Mouse (Mus musculus) kidney, adult 2 months (tissue): Measurements from ENCODE around the gene Ttc6. TPM values are rescaled to one million over a fixed set of nuclear protein-coding genes. Genes with fewer than 3 reads are reported as not detected.

Experiments
- DNase-seq: peaks from one replicate; pipeline ENCODE4 v3.0.0; 2021
- H3K27ac ChIP-seq: fragments of 200-500 bp; 2 replicates; pipeline ENCODE4 v1.5.1; 2012; ENCODE audit warnings: low read depth, low read length, control low read depth, inconsistent platforms; ENCODE audit not compliant: insufficient read depth
- H3K27me3 ChIP-seq: fragments of 200-500 bp; replicated peaks from 2 replicates; pipeline ENCODE4 v1.6.1; 2012; ENCODE audit warnings: mild to moderate bottlenecking, moderate library complexity, low read length, inconsistent platforms; ENCODE audit not compliant: control insufficient read depth, insufficient read depth
- H3K36me3 ChIP-seq: fragments of 200-500 bp; 2 replicates; pipeline ENCODE4 v1.6.1; 2012; ENCODE audit warnings: mild to moderate bottlenecking, moderate library complexity, low read length, inconsistent platforms; ENCODE audit not compliant: control insufficient read depth, insufficient read depth
- H3K4me1 ChIP-seq: fragments of 200-500 bp; 2 replicates; pipeline ENCODE4 v1.6.1; 2011; ENCODE audit warnings: low read length; ENCODE audit not compliant: control insufficient read depth, insufficient read depth
- H3K4me3 ChIP-seq: fragments of 200-500 bp; 2 replicates; pipeline ENCODE4 v1.5.1; 2011; ENCODE audit warnings: mild to moderate bottlenecking, low read depth, low read length, control low read depth; ENCODE audit not compliant: insufficient read depth
- CTCF ChIP-seq: fragments of 200-500 bp; conservative IDR thresholded peaks from 2 replicates; pipeline ENCODE4 v1.5.1; 2011; ENCODE audit warnings: low read depth, mild to moderate bottlenecking, control low read depth, low read length, moderate library complexity, mixed read lengths; ENCODE audit not compliant: insufficient read depth, insufficient read length
- POLR2A ChIP-seq: fragments of 200-500 bp; IDR thresholded peaks from one replicate; pipeline ENCODE4 v1.6.1; 2011; ENCODE audit warnings: low read depth, low read length, control low read depth
- WGBS: fragments of 180-500 bp; shearing (Covaris S2); methylation state at CpG from one replicate; pipeline ENCODE4 v1.1.7; 2018; 5-methylcytosine and 5-hydroxymethylcytosine counted together
- polyA plus RNA-seq: library from polyadenylated mRNA; depleted of rRNA; stranded (reverse); fragments of >200 nt; gene quantifications from 2 replicates; pipeline ENCODE4 v1.2.3, GENCODE M21; 2012

The Ttc6 gene
- polyA plus RNA-seq, 1 experiment = 0.02 TPM

- H3K4me1 ChIP-seq = no peaks in the 10 kb centered on the region
- peaks cover 14% of the 10 kb centered on the region for H3K27me3 ChIP-seq
- 5% methylated on average over 25 of the region's 25 CpGs for WGBS
- no peak for DNase-seq
- H3K4me3 ChIP-seq = no peak overlapping the region
- TF ChIP-seq POLR2A = no peak
- no peak for TF ChIP-seq CTCF
- no peaks in the 10 kb centered on the region for H3K36me3 ChIP-seq
- no peak overlapping the region for H3K27ac ChIP-seq
Observed at GRCm38 (mm10) chr12:57536056-57536908, 27.6 kb upstream of the Ttc6 start.

GRCm38 (mm10) chr12:57536909-57537670 lies 26.8 kb upstream of the Ttc6 start:
- Histone ChIP-seq H3K36me3 (no peaks in the 10 kb centered on the region), H3K27me3 (peaks cover 16% of the 10 kb centered on the region), H3K4me1 (no peaks in the 10 kb centered on the region), H3K27ac (no peak overlapping the region), H3K4me3 (no peak overlapping the region)
- DNase-seq = no peak
- 10% methylated on average over 11 of the region's 11 CpGs for WGBS
- no peak for TF ChIP-seq CTCF
- no peak for TF ChIP-seq POLR2A

GRCm38 (mm10) chr12:57537791-57538587 lies 25.9 kb upstream of the Ttc6 start:
- TF ChIP-seq POLR2A (no peak), CTCF (no peak)
- H3K4me1 ChIP-seq = no peaks in the 10 kb centered on the region
- no peak overlapping the region for H3K27ac ChIP-seq
- whole genome bisulfite sequencing = 10% methylated on average over 21 of the region's 21 CpGs
- H3K4me3 ChIP-seq = no peak overlapping the region
- no peak for DNase-seq
- H3K27me3 ChIP-seq = peaks cover 23% of the 10 kb centered on the region
- no peaks in the 10 kb centered on the region for H3K36me3 ChIP-seq

GRCm38 (mm10) chr12:57538588-57539550 lies 25.0 kb upstream of the Ttc6 start:
- Histone ChIP-seq H3K4me1 (no peaks in the 10 kb centered on the region), H3K36me3 (no peaks in the 10 kb centered on the region), H3K27ac (no peak overlapping the region), H3K4me3 (no peak overlapping the region; the same call in 1 of the 2 replicates), H3K27me3 (peaks cover 26% of the 10 kb centered on the region)
- TF ChIP-seq CTCF = no peak
- no peak for TF ChIP-seq POLR2A
- DNase-seq = peak; percentile 72
- WGBS = 3% methylated on average over 63 of the region's 63 CpGs

- WGBS = 6% methylated on average over 10 of the region's 10 CpGs
- no peak overlapping the region for H3K27ac ChIP-seq
- H3K4me3 ChIP-seq = no peak overlapping the region
- TF ChIP-seq CTCF (no peak), POLR2A (no peak)
- no peaks in the 10 kb centered on the region for H3K4me1 ChIP-seq
- no peak for DNase-seq
- H3K27me3 ChIP-seq = peaks cover 26% of the 10 kb centered on the region
- H3K36me3 ChIP-seq = no peaks in the 10 kb centered on the region
Observed at GRCm38 (mm10) chr12:57539551-57539985, 24.3 kb upstream of the Ttc6 start.

GRCm38 (mm10) chr12:57541118-57541517 lies 22.8 kb upstream of the Ttc6 start:
- Histone ChIP-seq H3K4me1 (no peaks in the 10 kb centered on the region), H3K27me3 (peaks cover 27% of the 10 kb centered on the region)
- DNase-seq = no peak

More at GRCm38 (mm10) chr12:57541118-57541517, 22.8 kb upstream of the Ttc6 start:
- Histone ChIP-seq H3K27ac (no peak overlapping the region), H3K36me3 (no peaks in the 10 kb centered on the region), H3K4me3 (no peak overlapping the region)
- 12% methylated on average over 6 of the region's 6 CpGs for WGBS
- TF ChIP-seq POLR2A = no peak
- no peak for TF ChIP-seq CTCF
